Mouse (Mus musculus) MN1 (cell line): ENCODE data around the gene Senp7.
"Not testable (repeated sequence)": the region's sequence is repeated elsewhere in the genome, so short reads cannot be mapped to it uniquely, and the experiment has no call there.

Experiments
- DNase-seq: peaks from one replicate; pipeline ENCODE4 v3.0.0-alpha.2; 2016; ENCODE audit warnings: low spot score

The Senp7 gene

DNA sequence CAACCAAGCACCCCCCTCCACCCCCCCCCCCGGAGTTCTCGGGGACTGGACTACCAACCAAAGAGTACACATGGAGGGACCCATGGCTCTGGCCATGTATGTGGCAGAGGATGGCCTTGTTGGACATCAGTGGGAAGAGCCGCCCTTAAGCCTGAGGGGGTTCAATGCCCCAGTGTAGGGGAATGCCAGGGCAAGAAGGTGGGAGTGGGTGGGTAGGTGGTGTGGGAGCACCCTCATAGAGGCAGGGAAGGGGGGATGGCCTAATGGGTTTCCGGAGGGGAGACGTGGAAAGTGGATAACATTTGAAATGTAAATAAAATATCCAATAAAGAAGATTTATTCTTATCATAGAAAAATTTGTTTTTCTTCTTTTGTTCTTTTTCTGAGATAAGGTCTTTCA is 89.5 kb downstream of the Senp7 start:
- DNase-seq = not testable (repeated sequence)

DNA sequence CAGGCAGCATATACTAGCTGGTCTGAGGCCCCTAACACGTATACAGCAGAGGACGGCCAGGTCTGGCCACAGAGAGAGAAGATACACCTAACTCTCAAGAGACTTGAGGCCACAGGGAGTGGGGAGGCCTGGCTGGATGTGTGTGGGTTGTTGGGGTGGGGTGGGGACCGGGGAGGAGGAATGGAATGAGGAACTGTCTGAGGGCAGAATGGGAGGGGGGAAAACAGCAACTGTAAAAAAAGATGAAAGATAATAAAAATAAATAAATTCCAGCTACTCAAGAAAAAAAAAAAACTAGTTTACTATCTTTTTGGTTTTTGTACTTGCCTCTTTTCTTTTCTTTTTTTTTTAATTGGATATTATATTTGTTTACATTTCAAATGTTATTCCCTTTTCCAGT is 91.8 kb downstream of the Senp7 start:
- DNase-seq = no peak

DNA sequence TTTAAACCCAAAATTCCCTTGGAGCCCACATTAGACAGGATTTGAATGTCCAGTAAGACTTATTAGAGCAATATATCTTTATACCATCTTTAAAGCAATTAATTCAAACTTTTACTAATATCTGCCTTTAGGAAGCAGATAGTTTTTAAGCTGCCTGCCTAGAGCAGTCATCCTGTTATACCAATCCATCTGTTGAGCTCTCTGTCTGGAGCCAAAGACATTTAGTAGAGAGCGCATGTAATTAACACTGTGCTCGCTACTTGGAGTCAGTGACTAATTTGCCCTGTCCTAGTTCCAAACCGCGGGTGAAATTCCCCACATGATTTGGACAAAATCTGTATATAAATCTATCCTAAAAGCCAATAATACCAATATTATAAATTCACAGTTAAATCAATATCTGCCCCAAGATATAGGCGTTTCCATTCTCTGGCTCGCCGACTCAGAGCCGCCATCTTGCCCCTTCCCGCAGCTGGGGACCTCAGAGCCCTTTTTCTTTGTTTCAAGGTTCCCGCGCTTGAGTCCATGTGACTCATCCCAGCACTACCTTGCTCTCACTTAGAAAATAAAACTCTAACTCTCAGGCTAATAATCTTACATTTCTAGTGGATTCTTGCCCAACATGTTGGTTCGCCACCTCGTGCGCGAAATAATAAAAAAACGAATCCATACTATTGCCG is 96.9 kb downstream of the Senp7 start:
- DNase-seq = no peak

DNA sequence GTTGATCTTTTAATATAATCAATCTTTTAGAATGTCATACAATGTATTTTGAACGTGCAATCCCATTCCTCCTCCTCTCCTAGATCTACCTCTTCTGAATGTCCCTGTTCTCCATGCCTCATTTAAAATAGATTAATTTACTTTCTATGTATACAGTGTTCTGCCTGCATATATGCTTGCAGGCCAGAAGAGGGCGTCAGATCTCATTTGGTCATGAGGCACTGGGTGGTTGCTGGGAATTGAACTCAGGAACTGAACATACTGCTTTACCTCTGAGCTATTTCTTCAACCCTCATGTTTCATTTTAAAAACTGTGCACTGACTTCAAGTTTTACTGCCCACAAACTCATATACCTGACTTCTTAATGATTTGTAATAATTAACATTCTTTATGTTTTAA is 99.5 kb downstream of the Senp7 start:
- no peak for DNase-seq

DNA sequence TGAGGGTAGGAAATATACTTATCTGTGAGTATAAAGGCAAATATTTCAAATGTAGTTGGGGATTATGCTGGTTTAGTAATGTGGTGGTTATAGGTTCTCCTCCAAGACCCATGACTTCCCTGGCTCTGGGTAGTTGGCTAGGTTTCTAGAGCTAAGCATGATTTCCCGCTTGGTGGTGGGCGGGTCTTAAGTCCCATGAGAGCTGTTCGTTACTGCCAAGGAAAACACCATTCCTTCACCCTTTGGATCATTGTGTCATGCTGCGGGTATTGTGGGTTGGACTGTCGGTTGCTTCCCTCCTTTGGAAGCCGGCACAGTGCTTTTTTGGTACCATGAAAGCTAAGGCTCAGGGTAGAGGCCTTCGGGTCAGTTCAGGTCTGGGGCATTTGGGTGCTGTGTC is 115.3 kb downstream of the Senp7 start:
- DNase-seq = no peak

DNA sequence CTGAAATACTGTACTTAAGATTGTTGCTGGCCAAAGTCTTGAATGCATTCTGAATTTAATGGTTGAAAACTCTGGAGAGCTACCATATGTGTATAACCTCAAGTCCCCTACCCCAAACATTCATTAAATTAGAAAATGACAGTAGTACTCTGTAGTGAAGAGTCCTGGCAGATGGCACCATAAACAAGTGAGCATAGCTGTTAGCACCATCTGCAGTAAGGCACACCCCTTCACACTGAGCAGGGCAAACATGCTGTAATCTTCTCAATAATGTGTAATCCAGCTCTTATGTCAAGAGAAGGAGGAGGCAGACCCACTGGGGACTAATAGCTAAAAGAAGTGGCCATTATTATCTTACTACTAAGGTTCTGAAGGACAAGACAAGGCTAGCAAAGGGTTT is 122.1 kb downstream of the Senp7 start:
- DNase-seq = no peak

DNA sequence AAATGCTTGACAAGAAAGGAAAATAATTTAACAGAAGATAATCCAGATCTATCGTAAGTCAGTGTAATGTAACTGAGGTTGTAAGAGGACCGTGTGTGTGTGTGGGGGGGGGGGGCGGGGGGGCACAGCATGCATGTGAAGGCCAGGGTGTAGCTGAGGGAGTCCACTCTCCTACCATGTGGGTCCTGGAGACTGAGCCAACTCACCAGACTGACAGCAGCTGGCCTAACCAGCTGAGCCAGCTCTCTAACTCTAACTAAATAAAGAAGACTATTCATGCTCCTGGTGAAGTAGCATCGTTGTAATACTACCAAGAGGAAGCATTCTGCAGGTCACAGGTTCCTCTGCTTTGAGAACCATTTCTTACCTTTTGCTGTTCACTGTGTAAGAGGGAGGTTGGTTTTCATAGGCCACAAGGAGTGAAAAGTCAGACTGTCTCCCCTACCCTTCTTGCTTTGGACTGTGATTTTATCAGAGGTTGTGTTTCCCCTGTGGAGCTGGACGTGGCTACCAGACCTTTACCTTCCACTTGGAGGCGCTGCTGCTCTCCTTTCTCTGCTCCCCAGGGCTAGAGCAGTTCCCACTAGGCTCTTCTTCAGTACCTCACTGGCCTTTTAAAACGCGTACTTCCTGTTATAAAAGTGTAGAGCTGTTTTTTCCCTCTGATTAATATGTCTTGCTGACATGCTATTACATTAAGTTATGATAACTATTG is 127.9 kb downstream of the Senp7 start:
- DNase-seq = no peak

DNA sequence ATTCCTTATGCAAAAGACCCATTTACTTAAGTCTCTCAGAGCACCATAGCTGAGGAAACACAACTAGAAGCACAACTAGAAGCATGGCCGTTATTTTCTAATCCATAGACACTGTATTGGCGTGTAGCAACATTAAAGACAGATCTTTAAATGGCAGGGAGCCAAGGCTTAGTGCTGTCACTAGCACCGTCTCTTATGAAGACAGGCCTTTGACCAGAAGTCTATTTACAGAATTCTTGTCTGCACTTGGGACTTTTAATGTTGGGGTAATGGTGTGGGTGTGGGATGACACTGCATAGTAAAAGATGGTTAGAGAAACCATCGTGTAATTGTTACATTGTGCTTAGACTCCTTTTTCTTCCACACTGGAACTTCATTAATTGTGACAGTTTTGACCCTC is 138.7 kb downstream of the Senp7 start:
- no peak for DNase-seq

DNA sequence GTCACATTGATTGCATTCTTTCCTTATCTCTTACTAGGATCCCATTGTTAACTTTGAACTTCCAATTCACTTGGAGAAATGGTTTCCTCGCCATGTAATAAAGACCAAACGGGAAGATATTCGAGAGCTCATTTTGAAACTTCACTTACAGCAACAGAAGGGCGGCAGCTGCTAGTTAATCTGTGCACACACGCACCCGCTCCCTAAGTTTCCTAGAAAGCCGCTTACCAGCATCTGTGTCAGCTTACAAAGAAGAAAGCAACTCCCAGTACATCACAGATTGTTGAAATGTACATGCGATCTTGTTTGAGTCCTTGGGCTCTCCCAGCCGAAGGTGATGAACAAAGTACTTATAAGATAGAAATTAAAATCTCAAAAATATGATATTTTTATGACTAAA is 140.1 kb downstream of the Senp7 start:
- no peak for DNase-seq

DNA sequence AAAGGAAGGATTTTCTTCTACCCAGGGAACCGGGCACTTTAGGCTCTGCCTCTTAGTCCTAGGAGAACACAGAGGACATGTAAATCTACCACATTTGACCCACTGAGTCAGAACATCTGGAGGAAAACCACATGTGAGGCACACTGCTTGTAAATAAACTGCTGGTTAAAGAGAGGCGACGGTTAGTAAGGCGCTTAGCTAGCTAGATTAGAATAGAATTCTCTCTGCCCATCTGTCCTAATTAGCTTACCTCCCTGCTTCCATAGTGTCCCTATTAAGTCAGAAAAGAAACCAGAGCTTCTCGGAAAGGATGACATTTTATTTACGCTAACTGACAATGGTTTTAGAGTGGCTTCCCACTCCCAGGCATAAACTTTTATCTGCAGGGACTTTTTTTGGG is 155.9 kb downstream of the Senp7 start, which contains the start of gene Impg2:
TSS of gene Impg2 (plus strand) at position 263 of the 400 bp plus-strand sequence.
- DNase-seq = no peak

DNA sequence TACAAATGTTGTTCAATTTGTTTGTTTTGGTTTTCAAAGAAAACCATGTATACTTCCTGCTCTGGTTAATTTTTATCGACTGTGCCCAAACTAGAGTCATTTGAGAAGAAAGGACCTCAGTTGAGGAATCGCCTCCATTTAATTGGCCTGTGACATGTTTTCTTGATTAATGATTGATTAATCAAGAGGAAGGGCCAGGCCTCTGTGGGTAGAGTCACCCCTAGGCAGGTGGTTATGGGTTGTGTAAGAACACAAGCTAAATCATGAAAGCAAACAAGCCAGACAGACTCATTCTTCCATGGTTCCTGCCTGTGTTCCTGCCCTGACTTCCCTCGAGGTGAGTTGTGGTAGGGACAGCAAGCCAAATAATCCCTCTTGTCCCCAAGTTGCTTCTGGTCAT is 164.6 kb downstream of the Senp7 start:
- DNase-seq = no peak

DNA sequence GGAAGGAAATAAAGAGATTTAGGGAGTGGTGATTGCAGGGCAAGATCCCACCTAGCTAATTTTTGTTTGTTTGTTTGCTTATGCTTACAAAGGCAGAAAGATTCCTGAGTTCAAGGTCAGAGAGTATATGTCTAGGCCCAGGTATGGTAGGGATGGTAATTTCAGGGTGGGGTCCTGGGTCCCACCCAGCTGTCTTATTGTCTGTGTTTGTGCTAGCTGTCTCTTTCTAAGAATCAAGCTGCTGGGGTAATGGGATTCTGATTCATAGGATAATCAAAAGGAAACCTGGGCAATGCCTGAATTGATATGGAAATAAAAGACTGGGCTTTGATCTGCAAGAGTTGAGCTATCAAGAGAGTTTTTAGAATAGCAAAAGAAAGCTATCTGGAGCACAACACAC is 179.5 kb downstream of the Senp7 start:
- DNase-seq = no peak

DNA sequence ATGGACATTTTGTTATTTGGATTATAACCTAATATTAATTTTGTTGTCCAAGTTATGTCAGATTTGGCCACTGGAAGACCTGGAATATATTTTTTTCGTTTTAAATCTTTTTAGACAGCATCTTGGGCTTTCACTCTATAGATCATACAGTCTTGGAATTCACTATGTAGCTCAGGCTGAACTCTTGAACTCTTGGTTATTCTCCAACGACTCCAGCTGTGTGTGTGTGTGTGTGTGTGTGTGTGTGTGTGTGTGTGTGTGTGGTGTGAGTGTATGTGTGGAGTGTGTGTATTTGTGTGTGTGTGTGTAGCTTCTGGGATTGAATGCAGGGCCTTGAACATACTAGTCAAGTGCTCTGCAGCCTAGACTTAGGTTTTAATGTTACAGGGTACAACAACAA is 181.3 kb downstream of the Senp7 start:
- no peak for DNase-seq

DNA sequence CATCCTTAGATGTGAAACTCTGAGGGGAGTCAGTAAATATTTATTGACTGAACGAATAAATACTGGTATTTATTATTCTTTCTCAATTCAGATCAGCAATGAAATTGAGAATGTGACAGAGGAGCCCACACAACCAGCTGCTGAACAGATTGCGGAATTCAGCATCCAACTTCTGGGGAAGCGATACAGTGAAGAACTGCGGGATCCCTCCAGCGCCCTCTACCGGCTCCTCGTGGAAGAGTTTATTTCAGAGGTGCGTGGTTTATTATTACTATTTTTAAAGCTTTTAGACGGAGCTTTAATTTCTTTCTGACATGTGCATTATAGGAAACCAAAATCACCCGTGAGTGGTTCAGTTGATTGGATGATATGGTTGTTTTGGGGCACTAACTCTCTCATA is 183.2 kb downstream of the Senp7 start:
- DNase-seq = no peak

DNA sequence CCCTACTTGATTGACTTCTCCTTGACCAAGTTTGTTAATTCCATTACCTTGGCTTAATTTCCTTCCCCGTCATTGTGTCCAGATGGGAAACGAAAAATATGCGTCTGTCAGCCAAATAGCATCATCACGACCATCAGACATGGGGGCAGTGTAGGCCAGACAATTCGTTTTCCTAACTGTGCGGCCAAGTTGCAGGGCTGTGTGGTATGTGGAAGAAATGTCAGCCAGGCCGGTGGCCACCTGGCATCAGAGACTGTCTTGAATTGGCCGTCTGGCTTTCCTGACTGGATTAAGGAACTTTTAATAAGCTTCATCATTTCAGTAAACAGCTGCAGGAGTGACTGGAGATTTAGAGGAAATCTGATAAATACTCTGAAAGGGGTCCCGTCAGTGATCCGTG is 184.6 kb downstream of the Senp7 start:
- DNase-seq = no peak
